Mouse (Mus musculus) ES-Bruce4 (cell line): ENCODE measurements around the gene Trim34a.
"Not testable (repeated sequence)": the region's sequence is repeated elsewhere in the genome, so short reads cannot be mapped to it uniquely, and the experiment has no call there.

ENCODE experiments used
- CTCF ChIP-seq: IDR thresholded peaks from one replicate; pipeline ENCODE4 v1.8.1; 2011; ENCODE audit warnings: low read depth, low read length
- POLR2A ChIP-seq: IDR thresholded peaks from one replicate; pipeline ENCODE4 v1.8.1; 2011; ENCODE audit warnings: low read length; ENCODE audit not compliant: insufficient read depth

GRCm38 (mm10) chr7:104287576-104288443 lies 43.6 kb downstream of the Trim34a start, which contains the start of gene Trim5:
- TF ChIP-seq POLR2A, CTCF: not testable (repeated sequence)
